Mouse (Mus musculus) intestine, embryonic 15.5 days (tissue): ENCODE results near the gene Myo16. TPM values are rescaled to one million over a fixed set of nuclear protein-coding genes. Genes with fewer than 3 reads are reported as not detected.

ENCODE experiments used
- ATAC-seq: fragments of 200-750 bp; cut with Nextera tagmentation; 2 replicates; pipeline ENCODE4 v1.8.0; 2017; ENCODE audit warnings: moderate TSS enrichment, moderate library complexity
- H3K27ac ChIP-seq: fragments of 300-500 bp; sonication (generic); 2 replicates; pipeline ENCODE4 v1.5.1; 2015; ENCODE audit warnings: mild to moderate bottlenecking, inconsistent platforms
- H3K27me3 ChIP-seq: fragments of 300-500 bp; sonication (generic); replicated peaks from 2 replicates; pipeline ENCODE4 v1.6.1; 2015; ENCODE audit warnings: inconsistent platforms
- H3K36me3 ChIP-seq: fragments of 300-500 bp; sonication (generic); 2 replicates; pipeline ENCODE4 v1.6.1; 2015; ENCODE audit warnings: inconsistent platforms
- H3K4me1 ChIP-seq: fragments of 300-500 bp; sonication (generic); replicated peaks from 2 replicates; pipeline ENCODE4 v1.6.1; 2015; ENCODE audit warnings: inconsistent platforms
- H3K4me2 ChIP-seq: fragments of 300-500 bp; sonication (generic); replicated peaks from 2 replicates; pipeline ENCODE4 v1.6.1; 2015; ENCODE audit warnings: mild to moderate bottlenecking, inconsistent platforms
- H3K4me3 ChIP-seq: fragments of 300-500 bp; sonication (generic); replicated peaks from 2 replicates; pipeline ENCODE4 v1.5.1; 2015; ENCODE audit warnings: inconsistent platforms
- H3K9ac ChIP-seq: fragments of 300-500 bp; sonication (generic); 2 replicates; pipeline ENCODE4 v1.6.1; 2015; ENCODE audit warnings: inconsistent platforms
- H3K9me3 ChIP-seq: fragments of 300-500 bp; sonication (generic); 2 replicates; pipeline ENCODE4 v1.6.1; 2016; ENCODE audit warnings: inconsistent platforms
- WGBS: fragments of 180-500 bp; shearing (Covaris S2); methylation state at CpG from one replicate; pipeline ENCODE4 v1.1.7; 2015; 5-methylcytosine and 5-hydroxymethylcytosine counted together
- polyA plus RNA-seq: library from polyadenylated mRNA; unstranded; fragments of >200 nt; fragmentation: Nextera tagmentation; extraction: Ambion mirVana; gene quantifications from 2 replicates; pipeline ENCODE4 v1.2.1, GENCODE M21; 2015

The Myo16 gene
- polyA plus RNA-seq, 1 experiment from 2014 or later, result 0.16 TPM

- Histone ChIP-seq H3K9ac (no peak overlapping the region), H3K27ac (no peak overlapping the region), H3K36me3 (no peaks in the 10 kb centered on the region), H3K4me3 (no peak overlapping the region), H3K27me3 (no peaks in the 10 kb centered on the region), H3K4me2 (no peak overlapping the region), H3K4me1 (no peaks in the 10 kb centered on the region), H3K9me3 (no peaks in the 10 kb centered on the region)
- ATAC-seq, result no peak
- WGBS, result 69% methylated on average over 5 of the region's 5 CpGs
Measured at GRCm38 (mm10) chr8:10316201-10316600, 162.5 kb downstream of the Myo16 start.

DNA sequence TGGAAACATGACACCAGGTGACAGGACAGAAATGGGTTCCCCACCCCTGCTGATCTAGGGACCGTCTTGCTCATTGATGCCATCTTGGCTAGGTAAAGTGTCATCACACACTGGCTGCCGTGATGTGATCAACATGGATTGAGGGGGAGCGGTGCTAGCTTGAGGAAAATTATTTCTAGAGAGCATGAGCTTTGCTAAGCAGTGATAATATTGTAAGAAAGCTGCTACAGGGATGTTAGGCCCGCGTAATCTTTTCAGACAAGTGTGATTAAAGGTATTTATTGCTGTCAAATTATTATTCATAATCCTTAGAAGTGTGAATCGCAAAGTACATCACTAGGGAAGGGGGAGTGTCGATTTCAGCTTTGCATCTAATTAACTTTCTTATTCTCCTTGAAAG, 164.4 kb downstream of the Myo16 start:
- no peaks in the 10 kb centered on the region for H3K4me1 ChIP-seq
- H3K27ac ChIP-seq, result no peak overlapping the region
- no peak overlapping the region for H3K4me2 ChIP-seq
- no peaks in the 10 kb centered on the region for H3K27me3 ChIP-seq
- no peak overlapping the region for H3K9ac ChIP-seq
- 83% methylated on average over 7 of the region's 7 CpGs for WGBS
- H3K36me3 ChIP-seq, result no peaks in the 10 kb centered on the region
- no peaks in the 10 kb centered on the region for H3K9me3 ChIP-seq
- ATAC-seq, result no peak
- H3K4me3 ChIP-seq, result no peak overlapping the region

DNA sequence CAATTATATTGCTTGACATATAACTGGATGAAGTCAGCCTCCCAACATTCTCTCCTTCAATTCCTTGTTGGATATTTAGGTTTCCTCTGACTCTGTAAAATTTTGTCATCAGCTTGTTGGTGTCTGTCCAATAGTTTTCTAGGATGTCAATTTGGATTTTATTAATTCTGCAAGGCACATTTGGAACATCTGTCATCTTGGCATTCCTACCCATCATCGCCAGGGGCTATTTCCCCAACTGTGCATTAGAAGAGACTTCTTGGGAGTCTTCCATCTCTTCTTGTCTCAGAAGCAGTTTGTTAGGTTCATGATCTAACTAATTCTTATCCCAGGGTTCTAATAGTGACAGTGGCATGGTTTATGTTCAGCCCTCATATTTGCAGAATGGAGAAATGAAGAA, 196.7 kb downstream of the Myo16 start:
- H3K4me1 ChIP-seq, result no peaks in the 10 kb centered on the region
- H3K4me3 ChIP-seq, result no peak overlapping the region
- ATAC-seq, result no peak
- H3K27ac ChIP-seq, result no peak overlapping the region
- no peak overlapping the region for H3K9ac ChIP-seq
- no peak overlapping the region for H3K4me2 ChIP-seq
- H3K27me3 ChIP-seq, result no peaks in the 10 kb centered on the region
- H3K36me3 ChIP-seq, result no peaks in the 10 kb centered on the region
- no peaks in the 10 kb centered on the region for H3K9me3 ChIP-seq
- 90% methylated on average over 1 of the region's 1 CpGs for WGBS

GRCm38 (mm10) chr8:10358711-10359110, 205.0 kb downstream of the Myo16 start:
- Histone ChIP-seq H3K36me3 (no peaks in the 10 kb centered on the region), H3K27me3 (no peaks in the 10 kb centered on the region), H3K4me2 (no peak overlapping the region), H3K9me3 (no peaks in the 10 kb centered on the region), H3K4me3 (no peak overlapping the region), H3K4me1 (no peaks in the 10 kb centered on the region), H3K27ac (no peak overlapping the region), H3K9ac (no peak overlapping the region)
- ATAC-seq, result no peak
- 69% methylated on average over 4 of the region's 4 CpGs for WGBS

- no peak overlapping the region for H3K27ac ChIP-seq
- H3K4me1 ChIP-seq, result no peaks in the 10 kb centered on the region
- H3K27me3 ChIP-seq, result no peaks in the 10 kb centered on the region
- no peak overlapping the region for H3K4me2 ChIP-seq
- H3K36me3 ChIP-seq, result no peaks in the 10 kb centered on the region
- 80% methylated on average over 2 of the region's 2 CpGs for WGBS
- no peaks in the 10 kb centered on the region for H3K9me3 ChIP-seq
- H3K9ac ChIP-seq, result no peak overlapping the region
- ATAC-seq, result no peak
- no peak overlapping the region for H3K4me3 ChIP-seq
Measured at GRCm38 (mm10) chr8:10362949-10363348, 209.2 kb downstream of the Myo16 start.

DNA sequence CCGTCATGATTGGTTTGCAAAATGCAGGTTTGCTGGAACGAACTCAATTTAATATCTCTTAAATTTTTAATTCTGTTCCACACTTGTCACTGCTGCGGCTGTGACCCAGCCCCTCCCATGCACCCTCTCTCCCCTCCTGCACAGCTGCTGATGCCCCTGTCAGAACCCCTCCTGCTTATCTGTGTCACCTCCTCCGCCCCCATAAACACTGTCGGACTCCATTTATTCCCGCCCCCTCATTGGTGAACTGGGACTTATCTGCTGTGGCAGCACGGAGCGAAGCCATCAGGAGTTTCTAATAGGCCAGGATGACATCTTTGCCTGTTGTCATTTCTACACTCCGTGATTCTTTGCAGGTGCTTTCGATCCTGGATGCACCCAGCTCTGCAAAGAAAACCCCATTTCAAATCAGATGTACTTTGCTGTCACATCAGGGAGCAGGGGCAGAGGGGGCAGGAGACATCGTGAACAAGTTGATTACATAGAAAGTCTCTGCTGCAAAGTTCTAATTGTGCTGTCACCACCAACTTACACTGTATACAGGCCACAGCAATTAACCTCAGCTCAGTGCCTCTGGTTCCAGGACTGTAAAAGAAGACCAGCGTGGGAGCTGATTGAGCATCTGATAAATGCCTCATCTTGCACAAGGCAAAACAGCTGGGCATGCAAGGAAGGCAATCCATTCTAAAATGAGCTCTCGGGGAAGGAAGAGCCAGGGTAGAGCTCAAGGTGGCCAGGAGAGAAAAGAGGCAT, 210.1 kb downstream of the Myo16 start:
- Histone ChIP-seq H3K9me3 (no peaks in the 10 kb centered on the region), H3K4me2 (no peak overlapping the region), H3K4me1 (no peaks in the 10 kb centered on the region), H3K4me3 (no peak overlapping the region), H3K36me3 (no peaks in the 10 kb centered on the region), H3K27me3 (no peaks in the 10 kb centered on the region), H3K27ac (no peak overlapping the region), H3K9ac (no peak overlapping the region)
- ATAC-seq, result no peak
- WGBS, result 36% methylated on average over 13 of the region's 13 CpGs

GRCm38 (mm10) chr8:10366141-10366540, 212.4 kb downstream of the Myo16 start:
- Histone ChIP-seq H3K4me3 (no peak overlapping the region), H3K9ac (no peak overlapping the region), H3K4me1 (no peaks in the 10 kb centered on the region), H3K4me2 (no peak overlapping the region), H3K36me3 (no peaks in the 10 kb centered on the region), H3K27ac (no peak overlapping the region), H3K9me3 (no peaks in the 10 kb centered on the region), H3K27me3 (no peaks in the 10 kb centered on the region)
- peak; percentile 85 for ATAC-seq
- 57% methylated on average over 9 of the region's 9 CpGs for WGBS

DNA sequence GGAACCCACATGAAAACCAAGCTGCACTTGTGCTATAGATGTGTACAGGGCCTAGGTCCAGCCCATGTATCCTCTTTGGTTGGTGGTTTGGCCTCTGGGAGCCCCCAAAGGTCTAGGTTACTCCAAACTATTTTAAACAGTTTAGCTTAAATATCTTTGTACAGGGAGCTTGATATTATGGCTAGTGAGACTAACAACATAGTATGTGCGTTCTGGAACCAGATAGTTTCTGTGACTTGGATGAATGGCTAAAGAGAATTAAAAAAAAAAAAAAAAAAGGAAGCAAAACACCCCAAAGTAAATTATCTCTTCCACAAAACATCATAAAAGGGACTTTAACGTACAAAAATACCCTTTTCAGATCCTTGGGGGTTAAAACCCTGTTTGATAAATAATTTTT, 218.9 kb downstream of the Myo16 start:
- no peak overlapping the region for H3K9ac ChIP-seq
- no peak overlapping the region for H3K4me3 ChIP-seq
- no peak for ATAC-seq
- no peaks in the 10 kb centered on the region for H3K36me3 ChIP-seq
- H3K27me3 ChIP-seq, result no peaks in the 10 kb centered on the region
- no peaks in the 10 kb centered on the region for H3K4me1 ChIP-seq
- H3K9me3 ChIP-seq, result no peaks in the 10 kb centered on the region
- no peak overlapping the region for H3K27ac ChIP-seq
- H3K4me2 ChIP-seq, result no peak overlapping the region
- WGBS, result 77% methylated on average over 2 of the region's 2 CpGs

GRCm38 (mm10) chr8:10387143-10387542, 233.4 kb downstream of the Myo16 start:
- H3K27ac ChIP-seq, result no peak overlapping the region
- ATAC-seq, result no peak
- no peak overlapping the region for H3K4me2 ChIP-seq
- H3K9ac ChIP-seq, result no peak overlapping the region
- no peaks in the 10 kb centered on the region for H3K27me3 ChIP-seq
- no peaks in the 10 kb centered on the region for H3K4me1 ChIP-seq
- WGBS, result 65% methylated on average over 1 of the region's 1 CpGs
- no peaks in the 10 kb centered on the region for H3K9me3 ChIP-seq
- H3K4me3 ChIP-seq, result no peak overlapping the region
- no peaks in the 10 kb centered on the region for H3K36me3 ChIP-seq

DNA sequence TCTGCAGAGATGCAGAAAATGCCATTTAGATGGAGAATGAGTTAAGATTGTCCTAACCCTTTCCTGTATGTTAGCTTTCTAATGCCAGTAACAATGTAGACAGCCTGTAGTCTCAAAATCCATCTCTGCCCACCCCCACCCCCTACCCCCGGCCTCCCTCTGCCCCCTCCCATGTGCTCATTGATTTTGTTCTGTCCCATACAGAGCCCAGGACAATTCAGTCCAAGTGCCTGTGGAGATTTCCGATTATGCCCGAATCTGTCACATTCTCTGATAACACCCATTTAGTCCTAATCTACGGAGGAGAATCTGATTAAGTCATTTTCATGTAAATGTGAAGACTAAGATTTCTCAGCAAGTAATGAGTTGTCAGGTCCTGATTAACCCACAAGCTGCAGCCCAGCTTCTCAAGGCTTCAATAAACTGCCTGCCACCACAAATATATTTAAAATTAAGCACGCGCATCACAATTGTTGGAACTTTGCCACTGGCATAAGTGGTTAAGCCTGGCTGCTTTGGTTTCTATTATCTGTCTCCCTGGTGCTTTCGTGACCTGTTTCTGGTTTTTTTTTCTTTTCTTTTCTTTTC, 237.5 kb downstream of the Myo16 start:
- H3K27ac ChIP-seq, result no peak overlapping the region
- H3K4me1 ChIP-seq, result no peaks in the 10 kb centered on the region
- H3K27me3 ChIP-seq, result no peaks in the 10 kb centered on the region
- WGBS, result 78% methylated on average over 7 of the region's 7 CpGs
- no peak for ATAC-seq
- H3K9me3 ChIP-seq, result no peaks in the 10 kb centered on the region
- no peak overlapping the region for H3K9ac ChIP-seq
- no peak overlapping the region for H3K4me3 ChIP-seq
- no peaks in the 10 kb centered on the region for H3K36me3 ChIP-seq
- no peak overlapping the region for H3K4me2 ChIP-seq

GRCm38 (mm10) chr8:10391913-10392312, 238.2 kb downstream of the Myo16 start:
- 68% methylated on average over 6 of the region's 6 CpGs for WGBS
- Histone ChIP-seq H3K4me1 (no peaks in the 10 kb centered on the region), H3K4me3 (no peak overlapping the region), H3K9ac (no peak overlapping the region), H3K36me3 (no peaks in the 10 kb centered on the region), H3K27me3 (no peaks in the 10 kb centered on the region), H3K9me3 (no peaks in the 10 kb centered on the region), H3K4me2 (no peak overlapping the region), H3K27ac (no peak overlapping the region)
- ATAC-seq, result no peak

DNA sequence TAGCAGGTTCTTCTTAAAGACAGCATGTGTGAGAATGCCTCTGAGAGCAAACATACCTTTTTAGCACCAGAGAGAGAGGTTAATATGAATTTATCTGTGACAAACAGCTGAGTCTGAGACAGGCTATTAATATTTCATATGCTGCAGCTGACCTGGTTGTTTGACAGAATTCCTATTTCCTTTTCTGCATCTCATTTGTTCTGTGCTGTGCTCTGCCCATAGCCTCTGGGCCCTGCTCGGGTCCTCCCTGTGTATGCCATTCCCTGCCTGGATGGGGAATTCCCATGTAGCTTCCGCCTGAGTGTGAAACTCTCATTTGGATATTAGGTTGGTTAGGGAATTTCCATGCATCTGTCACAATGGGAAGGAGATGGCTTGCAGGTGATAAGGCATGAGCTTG, 240.8 kb downstream of the Myo16 start:
- no peak overlapping the region for H3K27ac ChIP-seq
- no peak overlapping the region for H3K4me2 ChIP-seq
- H3K9me3 ChIP-seq, result no peaks in the 10 kb centered on the region
- H3K4me1 ChIP-seq, result no peaks in the 10 kb centered on the region
- no peak overlapping the region for H3K9ac ChIP-seq
- H3K36me3 ChIP-seq, result no peaks in the 10 kb centered on the region
- no peaks in the 10 kb centered on the region for H3K27me3 ChIP-seq
- no peak overlapping the region for H3K4me3 ChIP-seq
- ATAC-seq, result no peak
- 69% methylated on average over 2 of the region's 2 CpGs for WGBS

GRCm38 (mm10) chr8:10395146-10395545, 241.4 kb downstream of the Myo16 start:
- Histone ChIP-seq H3K36me3 (no peaks in the 10 kb centered on the region), H3K9ac (no peak overlapping the region), H3K27ac (no peak overlapping the region), H3K4me2 (no peak overlapping the region), H3K4me3 (no peak overlapping the region), H3K9me3 (no peaks in the 10 kb centered on the region), H3K4me1 (no peaks in the 10 kb centered on the region), H3K27me3 (no peaks in the 10 kb centered on the region)
- ATAC-seq, result no peak
- WGBS, result 65% methylated on average over 7 of the region's 7 CpGs
